Mouse (Mus musculus) adrenal gland, adult 2 months (tissue): ENCODE measurements at regions not wholly inside any gene's neighbourhood (a gene's known extent, or its start where the extent isn't known, plus 50 kb on each side); places are given as distances from the start of the nearest gene placed in this dataset.
A peak's percentile ranks its signal among the peaks of the same experiment; 100 is the strongest.
"Not testable (repeated sequence)": the region's sequence is repeated elsewhere in the genome, so short reads cannot be mapped to it uniquely, and the experiment has no call there.

Experiments used
- DNase-seq: peaks from one replicate; pipeline ENCODE4 v3.0.0; 2021

DNA sequence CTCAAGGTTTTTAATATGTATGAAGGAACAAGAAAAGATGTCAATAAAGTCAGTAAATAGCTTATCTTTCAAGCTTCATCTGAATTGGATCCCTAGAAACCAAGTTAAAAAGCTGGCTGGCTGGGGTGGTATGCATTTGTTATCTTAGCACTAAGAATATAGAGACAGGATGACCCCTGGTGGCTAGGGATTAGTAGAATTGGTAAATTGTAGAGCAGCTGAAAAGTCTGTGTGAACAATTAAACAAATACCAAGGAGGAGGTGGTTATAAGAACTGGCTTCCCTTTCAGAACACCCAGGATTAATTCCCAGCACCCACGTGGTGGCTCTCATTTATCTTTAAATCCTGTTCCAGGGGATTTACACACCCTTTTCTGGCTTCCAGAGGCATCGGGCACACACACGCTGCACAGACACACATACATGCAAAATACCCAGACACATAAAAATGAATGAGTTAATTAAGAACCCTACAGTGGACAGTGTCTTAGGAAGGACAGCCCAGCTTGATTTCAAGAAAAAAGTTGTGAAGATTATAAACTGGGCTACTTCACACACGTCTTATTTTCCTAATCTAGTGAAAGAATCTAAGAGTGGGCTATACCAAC lies 170.5 kb downstream of the Pdzph1 start:
- DNase-seq = peak; percentile 15

DNA sequence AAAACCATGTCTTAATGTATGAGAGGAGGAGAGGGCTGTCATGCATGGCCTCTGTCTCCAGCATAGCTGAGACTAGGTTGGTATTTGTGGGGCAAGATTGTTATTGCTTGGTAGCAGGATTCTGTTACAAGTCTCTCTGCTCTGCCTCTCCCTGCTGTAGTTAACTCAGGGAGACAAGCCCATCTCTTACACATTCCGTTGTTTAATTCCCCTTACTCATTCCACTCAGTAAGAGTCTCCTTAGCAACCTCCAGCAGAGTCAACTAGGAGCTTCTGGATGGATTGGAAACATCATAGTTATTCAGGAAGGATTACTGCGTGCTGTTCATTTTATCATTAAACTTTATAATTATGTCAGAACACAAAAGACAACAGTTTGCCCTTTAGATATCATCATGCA lies 171.8 kb downstream of the Pdzph1 start:
- no peak for DNase-seq

DNA sequence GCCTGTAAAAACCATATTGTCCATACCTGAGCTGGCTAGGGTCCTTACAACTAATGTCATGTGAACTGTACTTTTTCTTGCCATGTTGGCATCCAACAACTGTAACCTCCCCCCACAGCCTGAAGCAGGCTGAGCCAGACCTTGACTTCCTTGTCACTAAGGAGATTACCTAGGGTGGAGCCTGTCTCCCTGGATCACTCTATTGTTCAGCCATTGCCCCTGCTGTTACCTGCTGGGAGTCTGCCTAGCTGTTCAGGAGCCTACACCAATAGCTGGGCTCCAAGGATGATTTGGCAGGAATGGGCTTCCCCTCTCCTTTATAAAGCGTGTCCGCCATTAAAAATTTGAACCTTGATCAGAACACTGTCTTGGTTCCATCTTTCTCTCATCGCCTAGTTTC lies 215.7 kb downstream of the Pdzph1 start:
- not testable (repeated sequence) for DNase-seq

DNA sequence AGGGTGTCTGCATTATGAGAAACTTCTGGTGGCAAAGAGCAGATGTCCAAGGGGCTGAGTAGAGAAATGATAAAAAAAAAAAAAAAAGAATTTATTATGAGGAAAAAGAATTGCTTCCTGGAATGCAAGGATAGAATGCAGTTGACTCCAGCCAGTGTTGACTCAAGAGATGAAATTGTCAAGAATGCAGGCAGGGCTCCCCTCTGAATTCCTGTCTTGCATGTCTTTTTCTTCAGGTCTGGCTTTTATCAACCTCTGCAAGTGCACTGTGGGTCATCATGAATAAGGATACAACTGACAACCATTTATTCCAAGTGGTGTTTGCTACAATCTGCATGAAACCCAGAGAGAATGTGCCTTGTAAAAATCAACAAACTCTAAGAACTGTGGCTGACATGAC lies 217.6 kb downstream of the Pdzph1 start:
- DNase-seq = no peak

DNA sequence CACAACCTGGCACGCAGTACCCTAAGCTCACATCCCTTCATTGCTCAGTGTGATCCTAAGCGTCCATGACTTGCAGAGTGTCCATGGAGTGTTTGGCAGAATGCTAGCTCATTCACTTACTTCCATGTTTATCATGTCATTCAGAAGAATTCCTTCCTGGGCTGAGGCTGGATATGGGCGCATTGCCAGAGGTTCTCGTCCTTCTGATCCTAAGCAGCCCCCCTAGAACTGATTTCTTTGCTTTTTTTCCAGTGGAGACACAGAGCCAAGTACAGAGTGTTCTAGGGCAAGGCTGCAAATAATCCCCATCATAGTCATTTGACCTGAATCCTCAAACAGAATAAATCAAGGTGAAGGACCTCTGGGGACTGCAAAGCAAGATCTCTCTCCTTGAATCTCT lies 226.0 kb downstream of the Pdzph1 start:
- DNase-seq = peak; percentile 42

DNA sequence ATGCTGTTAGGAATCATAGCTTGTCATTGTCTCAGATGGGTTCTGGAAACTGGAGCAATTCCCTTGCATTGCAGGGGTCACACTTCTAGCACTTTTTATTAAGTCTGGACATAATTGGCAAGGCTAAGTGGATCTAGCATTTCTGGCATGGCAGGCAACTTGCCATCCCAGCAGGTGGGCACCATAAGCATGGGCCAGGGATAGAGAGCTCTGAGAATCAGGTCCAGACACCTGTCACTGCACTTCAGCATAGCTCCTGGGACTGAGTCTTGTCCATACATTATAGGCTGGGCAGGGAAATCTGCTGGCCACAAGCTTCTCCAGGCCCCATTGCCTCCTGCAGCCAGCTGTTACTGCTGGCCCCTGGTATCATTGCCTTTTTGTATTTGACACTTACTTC lies 242.2 kb downstream of the Pdzph1 start:
- no peak for DNase-seq

DNA sequence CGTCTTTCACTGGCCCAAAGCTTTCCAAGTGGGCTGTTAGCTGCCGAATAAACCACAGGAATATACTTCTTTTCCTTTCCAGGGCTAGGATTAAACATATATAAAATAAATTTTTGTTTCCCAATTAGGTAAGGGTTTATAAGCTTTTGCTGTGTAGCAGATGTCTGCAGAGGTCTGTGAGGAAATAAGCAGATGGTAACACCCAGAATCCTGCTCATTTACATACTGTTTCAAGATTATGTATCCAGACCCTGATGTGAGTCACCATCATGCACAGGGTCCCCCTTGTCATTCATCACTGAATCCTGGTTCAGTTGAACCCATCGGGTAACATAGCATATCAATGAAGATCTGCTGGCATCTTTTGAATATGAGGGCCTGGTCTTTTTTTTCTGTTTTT lies 242.9 kb downstream of the Pdzph1 start:
- no peak for DNase-seq

DNA sequence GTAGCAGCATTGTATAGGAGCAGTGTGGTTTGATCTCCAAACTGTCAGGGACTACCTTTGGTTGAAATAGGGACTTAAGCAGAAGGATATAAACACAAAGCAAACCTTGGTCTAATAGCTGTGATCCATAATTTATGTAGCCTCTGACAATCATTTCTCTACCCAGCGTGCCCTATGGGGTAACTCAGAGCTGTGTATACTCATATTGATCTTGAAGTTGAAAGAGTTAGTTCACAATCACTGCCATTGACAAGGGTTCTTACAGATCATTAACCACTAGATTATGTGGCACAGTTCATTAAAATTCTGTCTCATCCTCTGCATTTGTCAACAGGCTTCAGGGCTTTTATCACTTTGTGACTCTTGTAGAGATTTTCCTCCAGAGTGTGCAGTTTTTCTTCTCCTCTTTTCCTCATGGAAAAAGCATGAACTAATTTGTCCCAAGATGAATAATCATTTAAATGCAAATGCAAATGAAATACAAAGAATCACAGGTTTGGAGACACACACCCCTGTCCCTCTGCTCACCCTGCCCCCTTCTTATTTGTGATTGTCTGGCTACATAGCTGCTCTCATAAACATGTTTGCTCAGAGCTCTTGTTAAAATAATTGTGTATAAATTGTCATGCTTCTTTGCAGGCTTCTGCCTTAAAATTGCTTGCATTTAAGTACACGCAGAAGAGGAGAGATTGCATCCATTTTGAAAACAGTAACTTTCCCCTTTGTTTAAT lies 280.3 kb downstream of the Pdzph1 start:
- no peak for DNase-seq

DNA sequence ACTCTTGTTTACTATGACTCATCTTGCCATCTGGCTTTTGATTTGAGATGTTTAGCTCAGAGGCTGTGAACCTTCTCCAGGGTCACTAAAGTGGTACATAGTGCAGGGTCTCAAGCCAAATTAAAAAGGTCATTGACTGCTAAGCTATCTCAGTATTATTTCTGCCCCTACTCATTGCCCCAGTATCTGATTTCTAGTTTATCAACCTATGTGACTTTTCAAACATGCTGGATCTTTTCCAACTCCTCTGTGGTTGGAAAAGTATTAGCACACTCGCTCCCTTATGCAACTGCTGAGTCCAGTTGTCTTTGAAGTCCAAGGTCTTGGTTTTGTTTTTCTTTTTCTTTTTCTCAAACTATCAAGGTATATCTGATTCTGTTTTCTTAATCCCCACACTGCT lies 301.0 kb downstream of the Pdzph1 start:
- peak; percentile 39 for DNase-seq

DNA sequence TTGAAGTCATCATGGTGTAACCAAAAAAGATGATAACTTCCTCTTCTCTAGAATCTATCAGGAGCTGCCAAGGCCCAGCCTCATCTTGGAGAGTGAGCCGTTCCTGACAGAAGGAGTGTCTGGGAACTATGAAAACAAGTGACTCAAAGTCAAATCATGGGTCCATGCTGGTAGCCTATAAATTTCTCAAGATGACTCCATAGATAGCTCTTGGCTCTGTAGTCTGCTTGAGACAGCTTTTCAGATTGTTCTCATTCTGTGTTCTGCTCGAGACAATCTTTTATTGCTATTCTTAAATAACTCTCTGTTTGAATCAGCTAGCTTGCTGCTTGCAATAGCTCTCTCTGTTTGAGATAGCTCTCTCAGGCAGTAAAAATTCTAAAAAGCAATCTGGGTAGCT lies 318.9 kb downstream of the Pdzph1 start:
- peak; percentile 5 for DNase-seq

DNA sequence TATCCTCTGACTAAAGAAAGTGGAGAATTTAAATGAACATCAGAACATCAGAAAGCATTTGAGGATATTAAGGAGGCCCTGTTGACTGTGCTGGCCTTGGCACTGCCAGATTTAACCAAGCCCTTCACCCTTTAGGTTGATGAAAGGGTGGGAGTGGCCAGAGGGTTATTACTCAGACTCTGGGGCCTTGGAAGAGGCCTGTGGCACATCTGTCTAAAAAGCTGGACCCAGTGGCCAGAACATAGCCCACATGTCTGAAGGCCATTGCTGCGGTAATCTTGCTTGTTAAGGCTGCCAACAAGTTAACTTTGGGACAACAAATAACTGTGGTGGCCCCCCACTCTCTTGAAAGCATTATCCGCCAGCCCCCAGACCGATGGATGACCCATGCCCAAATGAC lies 323.1 kb downstream of the Pdzph1 start:
- peak; percentile 78 for DNase-seq

DNA sequence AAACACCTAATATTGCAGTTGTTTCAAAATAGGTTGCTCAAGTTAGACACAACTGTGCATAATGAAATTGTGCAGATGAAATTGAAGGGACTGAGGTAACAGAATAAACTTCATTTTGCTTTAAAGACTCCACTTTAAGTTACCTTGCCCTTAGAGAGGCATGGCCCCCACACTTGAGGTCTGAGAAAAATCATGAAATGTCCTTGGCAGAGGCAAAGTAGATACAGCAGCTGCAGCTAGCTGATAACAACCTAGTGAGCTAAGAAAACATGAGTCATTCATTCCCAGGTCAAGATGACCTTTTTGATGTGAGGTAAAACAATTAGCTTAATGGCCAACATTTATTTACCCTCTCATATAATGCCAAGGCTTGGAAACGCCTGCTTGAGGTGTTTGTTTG lies 347.4 kb downstream of the Pdzph1 start:
- DNase-seq = peak; percentile 32

DNA sequence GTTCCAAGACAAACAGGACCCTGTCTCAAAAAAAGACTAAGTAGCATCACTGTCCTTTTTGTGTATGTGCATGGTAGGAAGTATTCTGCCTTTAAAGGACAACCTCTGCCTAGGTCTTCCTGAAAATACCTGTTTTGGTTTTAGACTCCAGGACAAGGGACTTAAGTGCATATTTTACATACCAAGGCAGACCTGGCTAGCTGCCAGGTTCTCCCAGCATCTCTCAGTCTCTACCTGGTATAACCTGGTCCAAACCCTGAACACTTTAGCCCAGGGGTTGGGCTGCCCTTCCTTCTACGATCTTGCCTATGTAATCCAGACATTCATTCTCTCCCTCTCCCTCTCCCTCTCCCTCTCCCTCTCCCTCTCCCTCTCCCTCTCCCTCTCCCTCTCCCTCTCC lies 348.9 kb downstream of the Pdzph1 start:
- no peak for DNase-seq

DNA sequence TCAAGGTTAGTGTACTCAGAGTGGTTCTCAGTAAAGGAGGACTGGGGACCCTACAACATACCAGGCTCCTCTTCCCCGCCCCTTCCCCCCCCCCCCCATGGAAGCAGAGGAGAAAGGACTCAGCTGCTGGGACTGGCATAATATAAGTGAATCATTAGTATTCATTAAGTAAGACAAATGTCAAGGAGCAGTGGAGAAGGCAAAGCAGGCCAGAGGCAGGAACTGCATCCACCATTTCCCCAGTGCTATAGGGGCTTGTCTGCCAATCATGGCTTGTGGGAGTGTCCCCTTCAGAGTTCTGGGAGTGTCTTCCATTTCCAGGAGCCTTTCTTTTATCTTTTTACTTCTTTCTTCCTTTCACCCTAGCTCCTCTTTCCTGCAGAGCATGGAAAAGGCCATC lies 392.3 kb downstream of the Pdzph1 start:
- DNase-seq = no peak

DNA sequence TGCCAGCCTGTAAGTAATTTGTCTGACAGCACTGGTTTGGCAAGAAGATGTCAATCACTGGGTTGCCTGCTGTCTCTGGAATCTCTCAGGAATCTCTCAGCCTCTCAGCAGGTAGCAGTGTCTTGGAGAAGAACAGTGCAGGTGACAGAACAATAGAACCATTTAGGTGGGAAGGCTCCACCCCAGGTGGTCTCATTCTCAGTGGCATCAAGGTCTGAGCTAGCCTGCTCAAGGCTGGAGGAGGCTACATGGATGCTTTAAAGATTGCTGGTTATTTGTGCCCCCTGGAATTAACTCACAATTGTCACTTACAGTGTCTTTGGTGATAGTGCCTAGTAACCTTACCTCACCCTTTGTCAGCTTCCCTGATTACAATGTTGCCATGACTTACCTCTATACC lies 394.5 kb downstream of the Pdzph1 start:
- DNase-seq = no peak

DNA sequence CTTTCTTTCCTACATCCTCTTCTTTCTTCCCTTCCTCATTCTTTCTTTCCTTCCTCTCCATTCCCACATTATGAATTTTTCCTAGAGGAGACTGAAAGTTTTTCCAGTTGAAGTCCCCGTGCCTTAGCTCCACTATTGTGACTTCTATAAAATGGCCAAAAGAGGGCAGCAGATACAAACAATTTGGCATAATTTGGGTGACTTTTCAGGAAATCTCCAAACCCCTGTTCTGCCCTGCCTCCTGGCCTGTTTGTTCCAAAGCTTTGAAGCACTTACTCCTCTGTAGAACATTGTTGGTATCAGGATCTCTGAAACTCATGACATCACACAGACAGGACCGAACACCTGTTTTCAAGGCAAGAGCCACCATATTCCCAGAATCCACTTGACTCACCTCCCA lies 403.2 kb downstream of the Pdzph1 start:
- peak; percentile 15 for DNase-seq

DNA sequence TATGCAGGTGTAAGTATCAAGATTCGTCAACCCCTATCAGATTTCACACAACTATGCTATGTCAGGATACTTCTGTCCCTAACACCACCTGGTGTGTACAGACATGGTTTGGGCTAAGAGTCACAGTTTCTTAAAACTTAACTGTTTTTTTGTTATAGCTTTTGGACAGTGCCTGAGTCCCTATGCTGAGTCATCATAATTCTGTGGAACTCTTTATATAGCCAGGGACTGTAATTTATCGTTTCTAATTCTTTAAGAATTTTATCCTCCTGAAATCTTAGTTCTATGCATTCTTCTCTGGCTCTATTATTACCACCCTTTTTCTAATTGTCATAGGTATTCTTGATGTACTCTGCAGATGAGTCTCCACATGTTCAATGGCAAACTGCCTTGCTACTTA lies 418.3 kb downstream of the Pdzph1 start:
- no peak for DNase-seq
